Comparison of ENCODE assay signal across 11 mouse cellular contexts in genomic region chr16:30056906-30057305, GRCm38 (mm10). TPM values are rescaled to one million over a fixed set of nuclear protein-coding genes. Genes with fewer than 3 reads are reported as not detected.
DNase-seq lines count a peak whose midpoint lies in the region; ATAC-seq and TF ChIP-seq lines count a peak whose summit lies in the region.
"Had no signal": no experiment of that assay in that cellular context is flagged by ENCODE, and none has a peak within 500 bp of the region (broad histone marks: within the 10 kb centered on the region; RNA-seq: fewer than 3 reads in every experiment).

No protein-coding gene starts in this region.

- intact Hi-C loops in left cerebral cortex, adult 2 months (cut with DNase I) = no loop called here

- DNase-seq in adrenal gland, adult 2 months = peak; percentile 31
- DNase-seq in adrenal gland, postnatal 4 days (ENCODE audit: low spot score in 2 of 2) = no peak
- no peak for DNase-seq in limb, embryonic 10.5 days (ENCODE audit: low spot score)
- no peak for DNase-seq in left cerebral cortex, adult 2 months (ENCODE audit: extremely low spot score in 1 of 2, low spot score in 2 of 2)
- no peak for DNase-seq in ovary, adult 18-20 months (ENCODE audit: low spot score)
- DNase-seq: cerebellum, postnatal 36 days had no signal

- no peaks in the 10 kb centered on the region for H3K36me3 ChIP-seq in limb, embryonic 13.5 days
- H3K36me3 ChIP-seq in limb, embryonic 10.5 days = no peaks in the 10 kb centered on the region
- no peaks in the 10 kb centered on the region for H3K36me3 ChIP-seq in hindbrain, embryonic 16.5 days (ENCODE audit: control insufficient read depth, insufficient read depth, low read length)
- H3K36me3 ChIP-seq in small intestine, adult 2 months (ENCODE audit: control insufficient read depth, insufficient read depth, low read length) = no peaks in the 10 kb centered on the region

- peak overlapping the region; percentile 6; the same call in 1 of the 2 replicates for H3K27ac ChIP-seq in limb, embryonic 13.5 days
- no peak overlapping the region for H3K27ac ChIP-seq in limb, embryonic 10.5 days
- no peak overlapping the region; the same call in 1 of the 2 replicates for H3K27ac ChIP-seq in hindbrain, embryonic 16.5 days (ENCODE audit: low read depth, low read length)
- peak overlapping the region; percentile 13; the same call in 1 of the 2 replicates for H3K27ac ChIP-seq in small intestine, adult 2 months (ENCODE audit: insufficient read depth, low read depth, low read length)
- H3K27ac ChIP-seq in left cerebral cortex, adult 2 months = no peak overlapping the region
- H3K27ac ChIP-seq: macrophage had no signal

- no peak for TF ChIP-seq CTCF in small intestine, adult 2 months (IDR thresholded peaks at IDR 0.05; ENCODE audit: extremely low read depth, insufficient read length, insufficient replicate concordance, low read depth, low read length)
- TF ChIP-seq CTCF in left cerebral cortex, adult 2 months (IDR thresholded peaks at IDR 0.05) = no peak

- no peak overlapping the region for H3K4me2 ChIP-seq in limb, embryonic 13.5 days (replicated peaks)
- H3K4me2 ChIP-seq in hindbrain, embryonic 16.5 days (ENCODE audit: low read length) = no peak overlapping the region

- peaks cover 71% of the 10 kb centered on the region for H3K4me1 ChIP-seq in limb, embryonic 13.5 days
- H3K4me1 ChIP-seq in limb, embryonic 10.5 days = peaks cover 71% of the 10 kb centered on the region
- peaks cover 10% of the 10 kb centered on the region for H3K4me1 ChIP-seq in hindbrain, embryonic 16.5 days (ENCODE audit: control insufficient read depth, insufficient read depth, low read depth, low read length)
- H3K4me1 ChIP-seq in small intestine, adult 2 months (ENCODE audit: control insufficient read depth, insufficient read depth, insufficient read length, low read length) = peaks cover 52% of the 10 kb centered on the region

- peaks cover 19% of the 10 kb centered on the region; the same call in 1 of the 2 replicates for H3K27me3 ChIP-seq in limb, embryonic 13.5 days
- peaks cover 58% of the 10 kb centered on the region for H3K27me3 ChIP-seq in limb, embryonic 10.5 days (ENCODE audit: low read depth, poor library complexity, severe bottlenecking)
- peaks cover 23% of the 10 kb centered on the region for H3K27me3 ChIP-seq in hindbrain, embryonic 16.5 days (replicated peaks; ENCODE audit: control insufficient read depth, insufficient read depth, low read length)
- no peaks in the 10 kb centered on the region for H3K27me3 ChIP-seq in small intestine, adult 2 months (ENCODE audit: control insufficient read depth, insufficient read depth, low read length)

- no peak for ATAC-seq in limb, embryonic 13.5 days (ENCODE audit: low FRiP score, low read depth)
- peak; percentile 75 for ATAC-seq in hindbrain, embryonic 16.5 days
- ATAC-seq: inflammation-experienced regulatory T-cells, adult 6 months had no signal

- H3K4me3 ChIP-seq in limb, embryonic 13.5 days = no peak overlapping the region
- no peak overlapping the region for H3K4me3 ChIP-seq in limb, embryonic 10.5 days
- no peak overlapping the region for H3K4me3 ChIP-seq in hindbrain, embryonic 16.5 days (ENCODE audit: low read length)
- H3K4me3 ChIP-seq in small intestine, adult 2 months (ENCODE audit: low read depth, low read length) = no peak overlapping the region
- no peak overlapping the region for H3K4me3 ChIP-seq in left cerebral cortex, adult 2 months

- no peak overlapping the region for H3K9ac ChIP-seq in limb, embryonic 13.5 days
- no peak overlapping the region for H3K9ac ChIP-seq in hindbrain, embryonic 16.5 days (ENCODE audit: low read depth, low read length)

- no peak for TF ChIP-seq POLR2A in small intestine, adult 2 months (IDR thresholded peaks at IDR 0.05; ENCODE audit: low read depth, low read length)

- WGBS in limb, embryonic 13.5 days = 89% methylated on average over 2 of the region's 2 CpGs
- whole genome bisulfite sequencing in limb, embryonic 10.5 days = 82% methylated on average over 2 of the region's 2 CpGs
- WGBS in hindbrain, embryonic 16.5 days = 74% methylated on average over 2 of the region's 2 CpGs
- 43% methylated on average over 2 of the region's 2 CpGs for WGBS in small intestine, adult 2 months

- no peaks in the 10 kb centered on the region for H3K9me3 ChIP-seq in limb, embryonic 13.5 days
- H3K9me3 ChIP-seq in limb, embryonic 10.5 days (replicated peaks) = no peaks in the 10 kb centered on the region
- no peaks in the 10 kb centered on the region for H3K9me3 ChIP-seq in hindbrain, embryonic 16.5 days (ENCODE audit: control insufficient read depth, low read length)

RNA-seq across cellular contexts. Expression of gene Hes1, which starts 7.3 kb away (rescaled TPM):
- 10 to 100 TPM; 13.3 to 40.9 TPM for total RNA-seq in adrenal gland, adult 2 months (2021)
- polyA plus RNA-seq in adrenal gland, adult 2 months (2012; rRNA removed) = 199 and 336 TPM in 2 replicates
- total RNA-seq in adrenal gland, postnatal 4 days (2021) = 10 to 100 TPM; 31.4 to 39.1 TPM
- 49.6 and 50.2 TPM in 2 replicates for polyA plus RNA-seq in limb, embryonic 13.5 days (2015; fragmentation: Nextera tagmentation; extraction: Ambion mirVana)
- polyA plus RNA-seq in limb, embryonic 10.5 days (2016; fragmentation: Nextera tagmentation; extraction: Ambion mirVana) = 39.5 and 45.5 TPM in 2 replicates
- polyA plus RNA-seq in hindbrain, embryonic 16.5 days (2015; fragmentation: Nextera tagmentation; extraction: Ambion mirVana) = 8.4 and 8.5 TPM in 2 replicates
- 135 and 295 TPM in 2 replicates for polyA plus RNA-seq in small intestine, adult 2 months (2012; rRNA removed)
- 10 to 100 TPM; 20.2 to 21.8 TPM for total RNA-seq in left cerebral cortex, adult 2 months (2021)
- polyA plus RNA-seq: macrophage had no signal

Comparison
In these comparisons a context has a peak if more than half of its experiments do, and no peak if none do; other contexts are left out.
1. H3K27ac ChIP-seq: peak in limb, embryonic 13.5 days (single experiment) and small intestine, adult 2 months (single experiment); none in limb, embryonic 10.5 days (single experiment), hindbrain, embryonic 16.5 days (single experiment) and left cerebral cortex, adult 2 months (single experiment).